Mouse (Mus musculus) brain, embryonic 14.5 days (tissue): ENCODE measurements around the gene Vmac. TPM values are rescaled to one million over a fixed set of nuclear protein-coding genes. Genes with fewer than 3 reads are reported as not detected.

Experiments
- DNase-seq: peaks from one replicate; pipeline ENCODE4 v3.0.0-alpha.2; 2011; ENCODE audit warnings: low read depth
- CTCF ChIP-seq: fragments of 200-500 bp; IDR thresholded peaks from 2 replicates; pipeline ENCODE4 v1.5.1; 2012; ENCODE audit warnings: inconsistent platforms, mild to moderate bottlenecking, moderate library complexity, borderline replicate concordance; ENCODE audit not compliant: insufficient read depth, insufficient read length; ENCODE audit errors: extremely low read depth
- POLR2A ChIP-seq: fragments of 200-500 bp; IDR thresholded peaks from 2 replicates; pipeline ENCODE4 v1.6.1; 2012; ENCODE audit warnings: mild to moderate bottlenecking, inconsistent platforms, borderline replicate concordance; ENCODE audit not compliant: poor library complexity, insufficient read depth, insufficient read length, severe bottlenecking; ENCODE audit errors: extremely low read depth
- polyA plus RNA-seq: library from polyadenylated mRNA; depleted of rRNA; stranded (reverse); fragments of >200 nt; gene quantifications from 2 replicates; pipeline ENCODE4 v1.2.3, GENCODE M21; 2012

Gene Vmac
- polyA plus RNA-seq, 1 experiment: 18.2 TPM

- TF ChIP-seq CTCF (no peak), POLR2A (no peak)
- peak; percentile 33 for DNase-seq
These were observed 11.3 kb upstream of the Vmac start for GRCm38 (mm10) chr17:56729151-56729550.

- no peak for DNase-seq
- TF ChIP-seq CTCF: no peak
- no peak for TF ChIP-seq POLR2A
These were observed 10.3 kb upstream of the Vmac start for GRCm38 (mm10) chr17:56728117-56728516.

GRCm38 (mm10) chr17:56727659-56728058 lies 9.8 kb upstream of the Vmac start:
- no peak for DNase-seq
- no peak for TF ChIP-seq POLR2A
- no peak for TF ChIP-seq CTCF

- TF ChIP-seq POLR2A: no peak
- TF ChIP-seq CTCF: no peak
- no peak for DNase-seq
These were observed 9.3 kb upstream of the Vmac start for GRCm38 (mm10) chr17:56727029-56727649.

- no peak for DNase-seq
- TF ChIP-seq CTCF: no peak
- TF ChIP-seq POLR2A: no peak
These were observed 5.8 kb upstream of the Vmac start for GRCm38 (mm10) chr17:56723419-56724161.

GRCm38 (mm10) chr17:56722441-56722840 lies 4.6 kb upstream of the Vmac start:
- TF ChIP-seq POLR2A: no peak
- no peak for TF ChIP-seq CTCF
- no peak for DNase-seq

GRCm38 (mm10) chr17:56716655-56717362 lies 1.0 kb downstream of the Vmac start:
- peak; percentile 71 for TF ChIP-seq POLR2A
- no peak for TF ChIP-seq CTCF
- peak; percentile 100 for DNase-seq

- TF ChIP-seq POLR2A (no peak), CTCF (no peak)
- DNase-seq: no peak
These were observed 1.7 kb downstream of the Vmac start for GRCm38 (mm10) chr17:56715914-56716654.

GRCm38 (mm10) chr17:56715360-56715759 lies 2.5 kb downstream of the Vmac start:
- TF ChIP-seq POLR2A (no peak), CTCF (no peak)
- DNase-seq: no peak

- TF ChIP-seq CTCF (no peak), POLR2A (no peak)
- DNase-seq: no peak
These were observed 8.1 kb downstream of the Vmac start for GRCm38 (mm10) chr17:56709708-56710107.

GRCm38 (mm10) chr17:56708692-56709091 lies 9.1 kb downstream of the Vmac start:
- TF ChIP-seq CTCF (no peak), POLR2A (no peak)
- no peak for DNase-seq
